Mouse (Mus musculus) limb, embryonic 12.5 days (tissue): ENCODE measurements around the gene Haus5. TPM values are rescaled to one million over a fixed set of nuclear protein-coding genes. Genes with fewer than 3 reads are reported as not detected.

Experiments
- ATAC-seq: fragments of 200-750 bp; cut with Nextera tagmentation; 2 replicates; pipeline ENCODE4 v1.8.0; 2017; ENCODE audit warnings: low read depth, moderate TSS enrichment; ENCODE audit not compliant: insufficient number of reproducible peaks, insufficient read depth, low FRiP score, low TSS enrichment
- H3K27ac ChIP-seq: fragments of 300-500 bp; sonication (generic); 2 replicates; pipeline ENCODE4 v1.5.1; 2016; ENCODE audit warnings: mild to moderate bottlenecking, moderate library complexity
- H3K27me3 ChIP-seq: fragments of 300-500 bp; sonication (generic); 2 replicates; pipeline ENCODE4 v1.6.1; 2016; ENCODE audit warnings: mild to moderate bottlenecking, moderate library complexity
- H3K36me3 ChIP-seq: fragments of 300-500 bp; sonication (generic); 2 replicates; pipeline ENCODE4 v1.6.1; 2016; ENCODE audit warnings: mild to moderate bottlenecking, moderate library complexity
- H3K4me1 ChIP-seq: fragments of 300-500 bp; sonication (generic); replicated peaks from 2 replicates; pipeline ENCODE4 v1.6.1; 2016
- H3K4me2 ChIP-seq: fragments of 300-500 bp; sonication (generic); 2 replicates; pipeline ENCODE4 v1.6.1; 2016; ENCODE audit warnings: mild to moderate bottlenecking, moderate library complexity
- H3K4me3 ChIP-seq: fragments of 300-500 bp; sonication (generic); replicated peaks from 2 replicates; pipeline ENCODE4 v1.5.1; 2016; ENCODE audit warnings: mild to moderate bottlenecking
- H3K9ac ChIP-seq: fragments of 300-500 bp; sonication (generic); replicated peaks from 2 replicates; pipeline ENCODE4 v1.6.1; 2016; ENCODE audit warnings: mild to moderate bottlenecking, moderate library complexity
- H3K9me3 ChIP-seq: fragments of 300-500 bp; sonication (generic); 2 replicates; pipeline ENCODE4 v1.6.1; 2016; ENCODE audit warnings: mild to moderate bottlenecking, moderate library complexity
- WGBS: fragments of 180-500 bp; shearing (Covaris S2); methylation state at CpG from one replicate; pipeline ENCODE4 v1.1.7; 2016; 5-methylcytosine and 5-hydroxymethylcytosine counted together
- polyA plus RNA-seq: library from polyadenylated mRNA; unstranded; fragments of >200 nt; fragmentation: Nextera tagmentation; extraction: Ambion mirVana; gene quantifications from 2 replicates; pipeline ENCODE4 v1.2.1, GENCODE M21; 2016

The Haus5 gene
- polyA plus RNA-seq, 1 experiment from 2014 or later: 70.0 TPM

DNA sequence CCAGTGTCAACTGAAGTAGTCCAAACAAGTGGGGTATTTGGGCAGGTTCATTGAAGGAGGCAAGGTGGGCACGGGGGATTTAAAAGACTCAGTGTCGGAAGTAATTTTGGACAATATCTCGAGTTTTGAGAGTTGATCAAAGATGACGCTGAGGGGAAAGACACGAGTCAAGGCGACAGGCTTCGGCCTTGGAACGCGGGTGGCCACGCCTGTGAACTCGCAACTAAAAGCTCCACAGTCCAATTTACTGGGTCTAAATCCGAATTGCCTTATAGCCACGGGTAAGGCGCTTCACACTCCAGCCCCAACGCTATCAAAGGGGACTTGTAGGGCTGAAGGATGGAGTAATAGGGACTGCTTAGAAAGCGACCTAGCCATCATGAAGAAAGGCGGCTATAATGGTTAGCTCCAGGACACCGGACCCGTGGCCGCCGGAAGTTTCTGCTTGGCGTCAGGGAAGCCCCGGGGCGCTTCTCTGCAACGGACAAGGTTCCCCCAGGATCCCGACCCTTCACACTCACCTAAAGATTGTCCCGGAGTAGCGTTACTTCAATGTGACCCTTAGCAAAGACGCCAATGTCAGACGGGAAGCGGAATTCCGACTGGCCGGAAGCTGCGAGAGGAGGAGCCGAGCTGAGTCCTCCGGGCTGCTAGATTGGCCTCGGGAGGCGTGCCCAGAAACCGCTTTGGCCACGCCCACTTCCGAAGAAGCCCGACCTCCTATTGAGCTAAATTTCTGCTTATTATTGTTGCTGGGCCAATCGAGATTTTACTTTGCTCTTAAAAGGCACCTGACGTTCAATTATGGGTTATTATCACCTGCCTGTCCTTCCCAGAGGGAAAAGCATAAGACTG lies 39.0 kb downstream of the Haus5 start, which contains the start of gene Cox6b1:
TSS of gene Cox6b1 (minus strand) at position 622 of the 855 bp plus-strand sequence.
- ATAC-seq: peak; percentile 90

DNA sequence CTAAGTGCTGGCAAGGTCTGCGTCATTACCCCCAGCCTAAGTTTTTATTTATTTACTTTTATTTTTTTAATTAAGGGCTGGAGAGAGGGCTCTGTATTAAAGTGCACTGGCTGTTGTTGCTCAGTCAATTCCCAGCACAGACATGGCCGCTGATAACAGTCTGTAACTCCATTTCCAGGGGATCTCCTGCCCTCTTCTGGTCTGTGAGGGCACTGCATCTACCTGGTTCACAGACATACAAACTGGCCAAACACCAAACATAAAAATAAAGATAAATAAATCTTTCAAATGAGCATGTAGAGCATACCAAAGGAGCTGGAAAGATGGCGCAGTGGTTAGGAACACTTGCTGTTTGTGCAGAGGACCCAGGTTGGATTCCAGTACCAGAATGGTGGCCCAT lies 45.6 kb downstream of the Haus5 start:
- Histone ChIP-seq H3K27ac (no peak overlapping the region), H3K4me3 (no peak overlapping the region), H3K36me3 (peaks cover 86% of the 10 kb centered on the region), H3K4me1 (no peaks in the 10 kb centered on the region), H3K27me3 (no peaks in the 10 kb centered on the region), H3K9me3 (0 out of 2 replicates have a peak, but pooled peaks cover 4% of the 10 kb centered on the region), H3K4me2 (no peak overlapping the region), H3K9ac (no peak overlapping the region)
- ATAC-seq: no peak
- 88% methylated on average over 3 of the region's 3 CpGs for WGBS

More for the DNA sequence above, 39.0 kb downstream of the Haus5 start, which contains the start of gene Cox6b1:
- Histone ChIP-seq H3K36me3 (peaks cover 36% of the 10 kb centered on the region), H3K27me3 (peaks cover 10% of the 10 kb centered on the region; the same call in 1 of the 2 replicates), H3K4me3 (peak within 1 kb of the TSS; percentile 79), H3K27ac (no peak within 1 kb of the TSS), H3K4me2 (peak within 1 kb of the TSS; percentile 95), H3K4me1 (peaks cover 10% of the 10 kb centered on the region), H3K9me3 (no peaks in the 10 kb centered on the region), H3K9ac (peak within 1 kb of the TSS; percentile 82)
- 2% methylated on average over 44 of the region's 44 CpGs for WGBS

GRCm38 (mm10) chr7:30618658-30619057 lies 46.1 kb downstream of the Haus5 start:
- Histone ChIP-seq H3K27me3 (no peaks in the 10 kb centered on the region), H3K27ac (no peak overlapping the region), H3K4me3 (no peak overlapping the region), H3K4me1 (no peaks in the 10 kb centered on the region), H3K9me3 (0 out of 2 replicates have a peak, but pooled peaks cover 4% of the 10 kb centered on the region), H3K36me3 (peaks cover 80% of the 10 kb centered on the region), H3K9ac (no peak overlapping the region), H3K4me2 (no peak overlapping the region)
- ATAC-seq: no peak
- WGBS: 99% methylated on average over 9 of the region's 9 CpGs

DNA sequence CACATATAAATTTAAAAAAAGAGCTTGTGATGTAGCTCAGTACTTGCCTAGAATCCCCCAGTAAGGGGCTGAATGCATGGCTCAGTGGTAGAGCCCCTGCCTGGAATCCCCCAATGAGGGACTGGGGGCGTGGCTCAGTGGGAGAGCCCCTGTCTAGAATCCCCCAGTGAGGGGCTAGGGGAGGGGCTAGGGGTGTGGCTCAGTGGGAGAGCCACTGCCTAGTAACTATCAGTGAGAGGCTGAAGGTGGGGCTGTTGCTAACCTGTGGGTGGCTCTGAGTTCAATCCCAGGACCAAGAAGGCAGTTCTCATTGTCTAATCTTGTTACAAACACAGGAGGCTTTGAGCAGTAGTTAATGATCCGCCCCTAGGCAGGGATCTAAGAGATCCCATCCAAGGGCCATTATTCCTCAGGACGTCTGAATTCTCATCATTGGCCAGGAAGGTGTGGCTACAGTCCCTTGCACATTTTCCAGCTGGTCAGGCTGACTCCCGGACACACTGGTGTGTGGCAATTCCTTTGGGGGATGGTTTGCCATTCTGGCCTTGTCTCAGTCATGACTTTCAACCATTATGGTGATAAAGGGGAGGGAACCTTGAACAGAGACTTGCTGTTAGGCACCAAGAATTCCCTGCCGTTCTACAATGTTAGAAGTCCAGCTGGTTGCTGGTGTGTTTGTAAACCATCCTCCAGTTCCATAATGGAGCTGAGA lies 49.6 kb downstream of the Haus5 start:
- H3K4me2 ChIP-seq: no peak overlapping the region
- no peaks in the 10 kb centered on the region for H3K4me1 ChIP-seq
- no peak overlapping the region for H3K9ac ChIP-seq
- H3K4me3 ChIP-seq: no peak overlapping the region
- 0 out of 2 replicates have a peak, but pooled peaks cover 4% of the 10 kb centered on the region for H3K9me3 ChIP-seq
- H3K27me3 ChIP-seq: no peaks in the 10 kb centered on the region
- 64% methylated on average over 5 of the region's 5 CpGs for WGBS
- H3K36me3 ChIP-seq: peaks cover 53% of the 10 kb centered on the region
- no peak for ATAC-seq
- H3K27ac ChIP-seq: no peak overlapping the region

- no peaks in the 10 kb centered on the region for H3K4me1 ChIP-seq
These were observed 50.3 kb downstream of the Haus5 start for GRCm38 (mm10) chr7:30614454-30614853.

DNA sequence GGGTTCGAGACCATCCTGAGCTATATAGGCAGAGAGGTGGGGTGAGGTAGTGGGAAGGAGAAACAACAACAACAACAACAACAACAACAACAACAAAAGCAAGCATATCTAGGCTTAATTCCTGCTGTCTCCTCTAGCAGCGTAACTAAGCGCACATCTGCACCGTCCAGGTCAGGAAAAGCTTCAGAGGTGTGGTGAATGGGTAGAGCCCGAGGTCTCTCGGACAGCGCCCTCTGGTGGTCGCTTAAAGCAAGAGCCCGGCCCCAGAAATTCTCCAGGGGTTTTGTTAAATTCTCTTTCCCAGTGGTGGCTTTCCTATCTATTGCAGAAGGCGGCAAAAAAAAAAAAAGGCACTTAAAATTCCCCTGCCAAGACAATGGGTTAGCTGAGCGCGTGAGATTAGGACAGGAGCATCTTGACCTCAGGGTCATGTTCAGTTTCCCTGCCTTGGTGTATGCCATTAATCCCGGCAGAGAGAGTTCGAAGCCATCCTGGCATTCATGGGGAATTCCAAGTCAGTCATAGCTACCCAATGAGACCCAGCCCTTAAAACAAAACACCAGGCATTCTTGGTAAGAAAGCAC lies 51.2 kb downstream of the Haus5 start:
- Histone ChIP-seq H3K9ac (no peak overlapping the region), H3K27me3 (no peaks in the 10 kb centered on the region), H3K27ac (no peak overlapping the region), H3K4me2 (no peak overlapping the region), H3K4me3 (no peak overlapping the region), H3K36me3 (peaks cover 39% of the 10 kb centered on the region), H3K9me3 (0 out of 2 replicates have a peak, but pooled peaks cover 4% of the 10 kb centered on the region), H3K4me1 (no peaks in the 10 kb centered on the region)
- WGBS: 25% methylated on average over 14 of the region's 14 CpGs
- no peak for ATAC-seq

More at GRCm38 (mm10) chr7:30614454-30614853, 50.3 kb downstream of the Haus5 start:
- Histone ChIP-seq H3K4me2 (no peak overlapping the region), H3K9me3 (0 out of 2 replicates have a peak, but pooled peaks cover 4% of the 10 kb centered on the region), H3K27me3 (no peaks in the 10 kb centered on the region), H3K27ac (no peak overlapping the region), H3K4me3 (no peak overlapping the region), H3K9ac (no peak overlapping the region), H3K36me3 (peaks cover 47% of the 10 kb centered on the region)
- no peak for ATAC-seq
- WGBS: 75% methylated on average over 2 of the region's 2 CpGs

DNA sequence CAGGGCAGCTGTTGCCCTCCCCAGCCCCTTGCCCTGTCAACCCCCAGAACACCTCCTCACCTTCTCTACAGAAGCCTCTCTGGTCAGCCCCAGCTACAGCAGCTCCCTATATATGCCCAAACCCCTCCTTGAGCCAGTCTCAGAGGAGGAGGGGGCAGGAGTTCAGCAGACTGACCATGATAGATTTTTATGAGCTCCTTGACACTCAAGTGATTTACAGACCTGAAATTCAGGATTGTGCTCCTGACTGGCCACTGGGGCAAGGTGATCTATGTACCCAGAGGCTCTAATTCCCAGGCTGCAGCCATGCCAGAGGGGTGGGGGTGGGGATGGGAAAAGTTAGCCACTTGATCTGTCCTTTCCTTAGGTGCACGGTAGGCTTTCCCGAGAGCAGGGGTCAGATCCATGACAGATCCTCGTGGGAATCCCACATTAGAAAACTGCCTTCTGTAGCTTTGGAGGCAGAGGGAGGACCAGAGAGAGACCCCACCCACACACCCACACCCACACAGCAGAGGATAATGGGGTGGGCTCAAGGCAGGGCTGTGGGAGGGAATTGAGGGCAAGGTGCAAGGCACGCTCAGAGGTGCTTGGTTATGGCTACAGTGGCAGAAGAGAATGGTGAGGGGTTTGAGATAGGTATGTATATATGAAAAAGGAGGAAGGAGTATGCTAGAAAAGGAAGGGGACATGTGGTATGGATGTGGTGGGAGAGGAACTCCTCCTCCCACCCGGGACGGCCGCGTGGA lies 52.0 kb downstream of the Haus5 start, which contains the start of gene Upk1a:
TSS of gene Upk1a (minus strand) at position 194 of the 749 bp plus-strand sequence.
- H3K27ac ChIP-seq: no peak within 1 kb of the TSS
- no peak within 1 kb of the TSS for H3K9ac ChIP-seq
- WGBS: 66% methylated on average over 8 of the region's 8 CpGs
- peaks cover 1% of the 10 kb centered on the region; the same call in 1 of the 2 replicates for H3K27me3 ChIP-seq
- no peak for ATAC-seq
- 0 out of 2 replicates have a peak, but pooled peaks cover 4% of the 10 kb centered on the region for H3K9me3 ChIP-seq
- no peak within 1 kb of the TSS for H3K4me3 ChIP-seq
- no peak within 1 kb of the TSS for H3K4me2 ChIP-seq
- H3K4me1 ChIP-seq: no peaks in the 10 kb centered on the region
- peaks cover 31% of the 10 kb centered on the region for H3K36me3 ChIP-seq

DNA sequence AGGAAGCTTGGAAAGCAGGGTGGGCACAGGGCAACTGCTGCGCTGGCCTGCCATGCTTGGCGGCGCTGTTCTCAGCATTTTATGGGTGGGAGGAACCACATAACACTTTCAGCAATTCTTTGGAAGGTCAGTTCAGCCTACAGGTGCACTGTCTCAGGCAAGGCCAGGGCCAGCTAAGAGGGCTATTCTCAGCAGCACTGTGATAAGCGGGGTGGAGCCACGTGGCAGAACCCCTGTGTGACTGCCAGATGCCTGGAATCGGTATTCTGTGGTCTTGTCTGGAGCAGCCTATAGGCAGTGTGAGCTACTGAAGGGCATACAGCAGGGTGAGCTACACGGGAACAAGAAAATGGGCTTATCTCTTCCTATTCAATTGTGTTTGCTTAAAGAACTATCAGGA lies 54.8 kb downstream of the Haus5 start:
- H3K4me3 ChIP-seq: no peak overlapping the region
- no peak for ATAC-seq
- H3K9me3 ChIP-seq: 0 out of 2 replicates have a peak, but pooled peaks cover 2% of the 10 kb centered on the region
- no peaks in the 10 kb centered on the region for H3K4me1 ChIP-seq
- H3K27ac ChIP-seq: no peak overlapping the region
- H3K36me3 ChIP-seq: peaks cover 3% of the 10 kb centered on the region; the same call in 1 of the 2 replicates
- 59% methylated on average over 7 of the region's 7 CpGs for WGBS
- no peak overlapping the region for H3K4me2 ChIP-seq
- H3K27me3 ChIP-seq: peaks cover 4% of the 10 kb centered on the region; the same call in 1 of the 2 replicates
- no peak overlapping the region for H3K9ac ChIP-seq

- Histone ChIP-seq H3K4me1 (no peaks in the 10 kb centered on the region), H3K4me3 (no peak overlapping the region), H3K9ac (no peak overlapping the region), H3K27ac (no peak overlapping the region), H3K4me2 (no peak overlapping the region), H3K27me3 (peaks cover 4% of the 10 kb centered on the region; the same call in 1 of the 2 replicates), H3K9me3 (no peaks in the 10 kb centered on the region), H3K36me3 (no peaks in the 10 kb centered on the region)
- WGBS: 51% methylated on average over 16 of the region's 16 CpGs
- ATAC-seq: no peak
These were observed 56.3 kb downstream of the Haus5 start for GRCm38 (mm10) chr7:30608476-30608875.

DNA sequence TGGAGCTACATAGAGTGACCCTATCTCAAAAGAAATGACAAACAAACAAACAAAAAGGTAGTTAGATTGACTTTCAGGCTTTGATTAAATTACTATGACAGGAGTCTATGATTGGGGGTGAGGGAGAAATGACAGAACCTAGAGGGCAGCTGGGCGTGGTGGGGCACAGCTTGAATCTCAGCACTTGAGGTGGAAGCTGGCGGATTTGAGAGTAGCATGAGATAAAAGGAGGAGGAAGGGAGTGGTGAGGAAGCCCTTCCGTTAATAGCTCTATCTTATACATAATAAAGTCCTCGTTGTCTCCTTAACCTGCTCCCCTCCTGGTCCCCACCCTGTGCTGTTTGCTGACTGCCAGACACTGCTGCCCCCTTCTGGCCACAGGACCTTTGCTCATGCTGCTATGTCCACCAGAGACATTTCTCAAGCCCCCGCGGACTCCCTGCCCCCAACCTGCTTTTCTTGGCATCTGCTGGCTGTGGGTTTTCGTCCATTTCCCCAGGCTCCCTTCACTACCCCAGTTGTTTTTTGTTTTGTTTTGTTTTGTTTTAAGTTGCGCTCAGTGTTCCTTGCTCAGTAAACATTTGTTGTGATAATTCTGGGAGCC lies 57.0 kb downstream of the Haus5 start:
- no peak for ATAC-seq
- Histone ChIP-seq H3K9me3 (no peaks in the 10 kb centered on the region), H3K27ac (no peak overlapping the region), H3K27me3 (peaks cover 4% of the 10 kb centered on the region; the same call in 1 of the 2 replicates), H3K36me3 (no peaks in the 10 kb centered on the region), H3K4me2 (no peak overlapping the region), H3K4me1 (no peaks in the 10 kb centered on the region), H3K9ac (no peak overlapping the region), H3K4me3 (no peak overlapping the region)
- 30% methylated on average over 8 of the region's 8 CpGs for WGBS
